Mouse (Mus musculus) heart, embryonic 12.5 days (tissue): ENCODE results near the gene Tctex1d4. TPM values are rescaled to one million over a fixed set of nuclear protein-coding genes. Genes with fewer than 3 reads are reported as not detected.
A peak's percentile ranks its signal among the peaks of the same experiment; 100 is the strongest.

Experiments used
- ATAC-seq: fragments of 200-750 bp; cut with Nextera tagmentation; 2 replicates; pipeline ENCODE4 v1.8.0; 2017; ENCODE audit warnings: moderate TSS enrichment, moderate library complexity; ENCODE audit not compliant: insufficient number of reproducible peaks, low FRiP score
- H3K27ac ChIP-seq: fragments of 300-500 bp; sonication (generic); 2 replicates; pipeline ENCODE4 v1.5.1; 2016; ENCODE audit warnings: mild to moderate bottlenecking, moderate library complexity; ENCODE audit not compliant: poor library complexity, severe bottlenecking
- H3K27me3 ChIP-seq: fragments of 300-500 bp; sonication (generic); replicated peaks from 2 replicates; pipeline ENCODE4 v1.6.1; 2016; ENCODE audit warnings: mild to moderate bottlenecking, moderate library complexity
- H3K36me3 ChIP-seq: fragments of 300-500 bp; sonication (generic); 2 replicates; pipeline ENCODE4 v1.6.1; 2016; ENCODE audit warnings: mild to moderate bottlenecking, moderate library complexity
- H3K4me1 ChIP-seq: fragments of 300-500 bp; sonication (generic); replicated peaks from 2 replicates; pipeline ENCODE4 v1.6.1; 2016; ENCODE audit warnings: mild to moderate bottlenecking
- H3K4me2 ChIP-seq: fragments of 300-500 bp; sonication (generic); 2 replicates; pipeline ENCODE4 v1.6.1; 2016; ENCODE audit warnings: mild to moderate bottlenecking, moderate library complexity
- H3K4me3 ChIP-seq: fragments of 300-500 bp; sonication (generic); 2 replicates; pipeline ENCODE4 v1.5.1; 2016; ENCODE audit warnings: mild to moderate bottlenecking
- H3K9ac ChIP-seq: fragments of 300-500 bp; sonication (generic); 2 replicates; pipeline ENCODE4 v1.6.1; 2016; ENCODE audit warnings: mild to moderate bottlenecking, moderate library complexity
- H3K9me3 ChIP-seq: fragments of 300-500 bp; sonication (generic); replicated peaks from 2 replicates; pipeline ENCODE4 v1.6.1; 2016; ENCODE audit warnings: mild to moderate bottlenecking, moderate library complexity
- WGBS: fragments of 180-500 bp; shearing (Covaris S2); methylation state at CpG from one replicate; pipeline ENCODE4 v1.1.7; 2016; 5-methylcytosine and 5-hydroxymethylcytosine counted together
- polyA plus RNA-seq: library from polyadenylated mRNA; unstranded; fragments of >200 nt; fragmentation: Nextera tagmentation; extraction: Ambion mirVana; gene quantifications from 2 replicates; pipeline ENCODE4 v1.2.1, GENCODE M21; 2016

The Tctex1d4 gene
- polyA plus RNA-seq, 1 experiment from 2014 or later: not detected

DNA sequence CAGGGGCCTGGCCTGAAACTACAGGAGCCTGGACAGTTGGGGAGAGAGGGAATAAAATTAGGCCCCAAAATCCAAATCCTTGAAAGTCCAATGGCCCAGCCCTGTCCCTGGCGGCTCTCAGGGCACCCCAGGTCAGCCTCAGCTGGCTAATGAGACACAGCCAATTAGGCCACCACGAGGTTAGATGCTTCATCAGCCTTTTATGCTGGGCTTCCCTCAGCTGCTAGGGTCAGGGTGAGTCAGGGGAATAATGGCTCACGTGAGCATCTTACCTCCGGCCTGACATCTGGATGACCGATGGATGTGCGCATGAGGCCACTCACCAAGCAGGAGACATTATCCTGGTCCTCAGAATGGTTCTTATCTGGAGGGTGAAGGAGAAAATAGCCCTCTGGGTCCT, 4.2 kb downstream of the Tctex1d4 start:
- Histone ChIP-seq H3K27ac (no peak overlapping the region), H3K4me1 (peaks cover 20% of the 10 kb centered on the region), H3K9ac (no peak overlapping the region), H3K27me3 (peaks cover 32% of the 10 kb centered on the region), H3K4me2 (no peak overlapping the region), H3K4me3 (no peak overlapping the region), H3K36me3 (peaks cover 13% of the 10 kb centered on the region), H3K9me3 (no peaks in the 10 kb centered on the region)
- ATAC-seq: no peak
- WGBS: 76% methylated on average over 6 of the region's 6 CpGs

DNA sequence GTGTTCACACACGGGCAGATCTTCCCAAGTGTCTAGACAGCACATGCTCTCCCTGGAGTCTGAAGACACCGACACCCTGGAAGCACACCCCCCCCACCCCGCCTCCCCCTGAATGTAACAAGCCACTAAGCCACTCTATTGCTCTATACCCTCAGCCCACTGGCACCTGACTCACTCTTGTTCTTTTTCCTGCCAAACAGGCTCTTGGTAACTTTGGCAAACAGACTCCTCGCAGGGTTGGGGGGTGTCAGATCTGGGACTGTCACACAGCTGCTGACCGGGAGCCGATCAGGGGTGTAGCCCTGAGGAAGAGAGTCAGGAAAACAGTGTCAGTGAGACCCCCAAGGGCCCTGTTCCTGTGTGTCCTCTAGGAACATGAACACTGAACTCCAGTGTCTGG, 4.6 kb downstream of the Tctex1d4 start:
- Histone ChIP-seq H3K9me3 (no peaks in the 10 kb centered on the region), H3K4me3 (no peak overlapping the region), H3K27me3 (peaks cover 32% of the 10 kb centered on the region), H3K4me1 (peaks cover 19% of the 10 kb centered on the region), H3K9ac (no peak overlapping the region), H3K4me2 (no peak overlapping the region), H3K27ac (no peak overlapping the region), H3K36me3 (peaks cover 13% of the 10 kb centered on the region)
- 67% methylated on average over 6 of the region's 6 CpGs for WGBS
- ATAC-seq: no peak

DNA sequence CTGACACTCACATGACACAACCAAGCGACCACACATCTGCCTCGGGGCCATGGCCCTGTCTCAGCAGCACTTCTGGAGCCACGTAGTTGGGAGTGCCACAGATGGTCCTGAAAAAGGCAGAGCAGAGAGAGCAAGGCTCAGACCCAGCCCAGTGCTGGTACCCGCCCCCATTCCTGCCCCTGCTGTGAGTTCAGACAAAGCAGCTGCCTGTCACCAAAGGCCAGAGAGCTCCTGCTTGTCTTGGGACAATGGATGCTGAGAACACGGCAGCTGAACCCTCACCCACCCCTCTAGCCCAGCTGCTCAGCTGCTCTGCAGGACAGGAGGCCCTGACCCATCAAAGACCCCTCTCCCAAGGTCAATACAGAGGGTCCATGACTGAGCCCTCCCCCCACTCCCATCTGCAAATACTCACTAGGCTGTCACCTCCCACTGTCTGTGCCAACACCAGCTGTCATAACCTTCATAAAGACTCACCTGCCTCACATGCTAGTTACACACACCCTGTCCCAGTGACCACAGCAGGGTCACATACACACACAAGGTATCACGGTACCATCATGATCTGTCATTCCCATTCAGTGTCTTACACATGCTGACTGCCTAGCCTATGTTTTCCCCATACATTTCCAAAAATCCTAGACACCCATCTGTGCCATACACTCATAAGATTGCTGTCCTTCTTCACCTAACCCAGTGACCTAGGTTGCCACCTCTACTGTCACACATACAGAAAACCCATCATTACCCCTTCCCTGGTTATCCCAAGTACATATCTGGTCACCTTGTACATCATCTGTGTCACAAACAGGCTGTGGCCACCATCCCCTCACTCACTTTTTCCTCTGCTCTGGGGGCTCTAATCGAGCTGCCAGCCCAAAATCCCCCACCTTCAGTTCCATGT, 5.5 kb downstream of the Tctex1d4 start:
- H3K36me3 ChIP-seq: peaks cover 13% of the 10 kb centered on the region
- no peaks in the 10 kb centered on the region for H3K9me3 ChIP-seq
- peaks cover 32% of the 10 kb centered on the region for H3K27me3 ChIP-seq
- peaks cover 15% of the 10 kb centered on the region for H3K4me1 ChIP-seq
- peak overlapping the region; percentile 94 for H3K4me2 ChIP-seq
- no peak overlapping the region for H3K27ac ChIP-seq
- peak overlapping the region; percentile 77 for H3K4me3 ChIP-seq
- 31% methylated on average over 7 of the region's 7 CpGs for whole genome bisulfite sequencing
- H3K9ac ChIP-seq: no peak overlapping the region
- ATAC-seq: no peak

DNA sequence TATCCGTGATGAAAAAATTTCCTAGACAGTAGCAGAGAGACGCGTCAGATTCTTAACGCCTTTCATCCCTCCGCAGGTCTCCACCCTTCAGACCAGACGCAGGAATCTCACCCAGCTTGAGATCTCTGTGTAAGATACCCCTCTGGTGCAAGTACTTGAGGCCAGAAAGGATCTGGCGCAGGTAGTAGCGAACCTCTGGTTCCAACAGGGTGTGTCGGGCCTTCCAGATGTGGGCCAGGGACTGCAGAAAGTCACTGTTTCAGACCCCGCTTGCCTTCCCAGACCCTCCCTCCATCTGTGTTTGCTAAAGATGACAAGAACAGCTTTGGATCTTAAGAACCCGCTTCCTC, 6.2 kb downstream of the Tctex1d4 start:
- H3K9ac ChIP-seq: peak overlapping the region; percentile 80
- peaks cover 32% of the 10 kb centered on the region for H3K27me3 ChIP-seq

DNA sequence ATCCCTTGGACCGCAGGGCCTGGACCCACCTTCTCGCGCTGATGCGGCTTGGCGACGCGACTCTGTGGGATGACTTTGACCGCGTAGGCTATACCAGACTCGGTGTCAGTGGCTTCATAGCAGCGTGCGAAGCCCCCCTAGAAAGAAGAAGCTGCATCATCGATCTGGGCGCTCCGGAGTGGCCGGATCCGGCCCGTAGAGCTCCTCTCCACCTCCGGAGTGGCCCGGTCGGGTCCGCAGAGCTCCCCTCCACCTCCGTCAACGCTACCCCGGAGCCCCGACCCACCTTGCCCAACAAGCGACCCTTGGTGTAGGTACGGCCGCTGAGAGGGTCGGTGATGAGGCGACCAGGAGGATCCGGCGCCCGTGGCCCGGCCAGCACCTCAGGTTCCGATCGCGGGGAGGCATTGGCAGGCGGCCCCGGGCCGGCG, 6.8 kb downstream of the Tctex1d4 start:
- Histone ChIP-seq H3K9ac (peak overlapping the region; percentile 80), H3K27ac (no peak overlapping the region), H3K4me2 (peak overlapping the region; percentile 94), H3K36me3 (peaks cover 9% of the 10 kb centered on the region), H3K9me3 (no peaks in the 10 kb centered on the region), H3K4me3 (peak overlapping the region; percentile 77), H3K27me3 (peaks cover 29% of the 10 kb centered on the region), H3K4me1 (peaks cover 15% of the 10 kb centered on the region)
- peak; percentile 36 for ATAC-seq
- under 1% methylated on average over 42 of the region's 42 CpGs for WGBS

More for the DNA sequence above, 6.2 kb downstream of the Tctex1d4 start:
- Histone ChIP-seq H3K27ac (no peak overlapping the region), H3K4me1 (peaks cover 15% of the 10 kb centered on the region), H3K4me3 (peak overlapping the region; percentile 77), H3K4me2 (peak overlapping the region; percentile 94), H3K36me3 (peaks cover 13% of the 10 kb centered on the region), H3K9me3 (no peaks in the 10 kb centered on the region)
- WGBS: 18% methylated on average over 11 of the region's 11 CpGs
- ATAC-seq: no peak

DNA sequence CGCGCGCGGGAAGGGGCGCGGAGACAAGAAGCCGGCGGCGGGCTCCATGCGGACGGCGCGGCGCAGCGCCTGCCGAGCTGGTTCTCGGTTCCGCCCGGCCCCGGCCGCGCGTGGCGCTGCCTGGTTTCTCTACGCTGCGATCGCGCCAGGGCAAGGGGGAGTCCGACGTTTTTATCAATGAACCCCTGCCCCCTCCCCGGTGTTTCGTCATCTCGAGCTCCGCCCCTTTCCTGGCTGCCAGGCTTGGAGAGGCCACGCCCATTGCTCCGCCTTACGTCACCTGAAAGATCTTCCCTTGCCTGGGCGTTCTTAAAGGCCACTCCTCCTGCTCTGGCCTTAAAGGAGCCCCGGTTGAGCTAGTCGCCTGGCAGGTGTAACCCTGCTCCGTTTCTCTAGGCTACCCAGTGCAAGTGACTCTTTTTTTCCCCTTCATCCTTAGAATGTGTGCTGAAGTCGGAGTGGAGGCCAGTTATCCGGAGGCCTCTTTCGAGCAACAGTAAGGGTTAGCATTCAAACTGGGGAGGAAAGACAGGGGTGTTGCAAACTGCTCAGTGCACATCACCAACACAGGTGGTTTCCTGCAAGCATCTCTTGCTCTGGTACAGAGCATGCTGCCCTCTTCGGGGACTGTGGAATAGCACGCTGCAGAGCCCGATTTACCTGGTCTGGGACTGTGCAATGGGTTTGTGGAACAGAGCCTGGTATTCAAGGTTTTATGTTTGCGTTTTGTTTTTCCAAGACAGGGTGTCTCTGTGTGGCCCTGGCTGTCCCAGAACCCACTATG, 7.4 kb downstream of the Tctex1d4 start, which contains the start of gene Plk3:
TSS of gene Plk3 (minus strand) at position 147 of the 784 bp plus-strand sequence.
- Histone ChIP-seq H3K9me3 (no peaks in the 10 kb centered on the region), H3K27me3 (peaks cover 29% of the 10 kb centered on the region), H3K4me3 (peak within 1 kb of the TSS; percentile 77), H3K4me2 (peak within 1 kb of the TSS; percentile 94), H3K4me1 (peaks cover 15% of the 10 kb centered on the region), H3K27ac (no peak within 1 kb of the TSS), H3K9ac (peak within 1 kb of the TSS; percentile 80), H3K36me3 (0 out of 2 replicates have a peak, but pooled peaks cover 2% of the 10 kb centered on the region)
- ATAC-seq: peak; percentile 89
- WGBS: 2% methylated on average over 44 of the region's 48 CpGs

DNA sequence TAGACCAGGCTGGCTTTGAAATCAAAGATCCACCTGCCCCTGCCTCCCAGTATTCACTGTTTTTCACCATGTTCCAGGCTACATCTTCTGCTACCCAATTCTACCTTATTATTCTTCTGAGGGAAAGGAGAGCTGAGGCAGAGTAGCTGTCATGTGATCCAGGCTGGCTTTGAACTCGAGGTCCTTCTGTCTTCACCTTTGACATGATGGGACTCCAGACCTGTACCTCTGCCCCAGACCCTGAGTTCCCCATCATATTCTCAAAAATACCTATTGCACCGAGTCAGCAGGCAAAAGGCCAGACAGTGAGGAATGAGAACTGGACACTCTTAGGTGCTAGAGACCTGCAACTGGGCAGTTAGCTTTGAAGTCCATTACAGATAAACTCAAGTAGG, 8.0 kb downstream of the Tctex1d4 start:
- Histone ChIP-seq H3K9ac (0 out of 2 replicates have a peak overlapping the region, but pooled peaks have one; percentile 80), H3K4me3 (no peak overlapping the region), H3K27ac (no peak overlapping the region), H3K9me3 (no peaks in the 10 kb centered on the region), H3K36me3 (no peaks in the 10 kb centered on the region), H3K4me1 (peaks cover 15% of the 10 kb centered on the region), H3K27me3 (peaks cover 29% of the 10 kb centered on the region), H3K4me2 (peak overlapping the region; percentile 94)
- 24% methylated on average over 2 of the region's 2 CpGs for WGBS
- no peak for ATAC-seq

DNA sequence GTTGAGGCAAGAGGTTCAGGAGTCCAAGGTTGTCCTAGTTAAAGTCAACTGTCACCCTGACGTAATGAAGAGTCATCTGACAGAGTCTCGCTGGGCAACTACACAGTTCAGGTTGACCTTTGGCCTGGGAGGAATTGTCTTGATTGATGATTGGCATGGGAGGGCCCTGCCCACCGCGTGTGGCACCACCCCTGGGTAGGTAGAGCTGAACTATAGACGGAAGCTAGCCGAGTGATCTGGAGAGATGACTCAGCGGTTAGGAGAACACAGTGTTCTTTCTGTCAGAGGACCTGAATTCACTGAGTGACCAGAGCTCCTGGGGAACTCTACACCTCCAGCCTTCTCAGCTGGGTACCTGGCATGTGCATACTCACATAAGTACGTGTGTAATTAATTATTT, 9.4 kb downstream of the Tctex1d4 start:
- H3K27me3 ChIP-seq: peaks cover 20% of the 10 kb centered on the region
- no peak overlapping the region for H3K27ac ChIP-seq
- peak; percentile 43 for ATAC-seq
- H3K4me3 ChIP-seq: no peak overlapping the region
- WGBS: 28% methylated on average over 8 of the region's 8 CpGs
- no peaks in the 10 kb centered on the region for H3K9me3 ChIP-seq
- H3K9ac ChIP-seq: no peak overlapping the region
- no peaks in the 10 kb centered on the region for H3K36me3 ChIP-seq
- H3K4me2 ChIP-seq: no peak overlapping the region
- H3K4me1 ChIP-seq: peaks cover 15% of the 10 kb centered on the region

DNA sequence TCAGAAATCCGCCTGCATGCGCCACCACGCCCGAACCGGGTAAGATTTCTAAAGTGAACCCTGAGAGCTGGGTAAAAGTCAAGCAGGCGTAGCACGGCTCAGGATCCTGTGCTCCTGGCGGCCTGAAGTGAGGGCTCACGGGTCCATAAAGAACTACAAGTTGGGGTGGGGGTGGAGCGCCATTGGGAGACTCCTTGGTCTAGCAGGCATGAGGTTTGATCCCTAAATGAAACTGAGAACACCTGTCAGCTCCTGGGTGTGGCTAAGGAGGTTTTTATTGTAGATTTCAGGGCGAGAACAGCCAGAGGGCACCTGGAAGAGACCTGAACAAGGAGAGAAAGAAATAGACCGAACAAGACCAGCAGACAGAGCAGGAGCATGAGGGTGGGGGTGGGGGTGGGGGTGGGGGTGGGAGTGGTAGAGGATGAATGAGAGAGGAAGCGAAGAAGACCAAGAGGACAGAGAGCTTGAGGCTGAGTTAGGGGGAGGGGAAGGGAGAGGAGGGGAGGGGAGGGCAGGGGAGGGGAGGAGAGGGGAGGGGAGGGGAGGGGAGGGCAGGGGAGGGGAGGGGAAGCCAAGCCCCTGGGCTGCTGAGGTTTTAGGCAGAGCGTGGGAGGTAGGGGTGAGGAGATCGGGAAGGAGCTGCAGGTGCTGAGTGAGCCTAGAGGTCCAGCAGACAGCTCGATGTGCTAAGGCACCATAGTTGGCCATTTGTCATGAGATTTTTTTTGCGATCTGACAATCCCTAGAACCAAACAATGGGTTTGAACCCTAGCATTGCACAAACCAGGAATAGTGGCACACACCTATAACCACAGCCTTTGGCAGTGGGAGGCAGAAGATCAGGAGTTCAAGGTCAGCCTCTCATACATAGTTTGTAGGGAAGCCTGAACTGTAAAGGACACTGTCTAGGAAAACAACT, 12.0 kb downstream of the Tctex1d4 start:
- 64% methylated on average over 16 of the region's 17 CpGs for WGBS
- H3K27ac ChIP-seq: no peak overlapping the region
- H3K27me3 ChIP-seq: no peaks in the 10 kb centered on the region
- peaks cover 10% of the 10 kb centered on the region for H3K4me1 ChIP-seq
- no peak for ATAC-seq
- no peak overlapping the region for H3K9ac ChIP-seq
- H3K9me3 ChIP-seq: no peaks in the 10 kb centered on the region
- H3K36me3 ChIP-seq: no peaks in the 10 kb centered on the region
- no peak overlapping the region for H3K4me2 ChIP-seq
- H3K4me3 ChIP-seq: no peak overlapping the region

DNA sequence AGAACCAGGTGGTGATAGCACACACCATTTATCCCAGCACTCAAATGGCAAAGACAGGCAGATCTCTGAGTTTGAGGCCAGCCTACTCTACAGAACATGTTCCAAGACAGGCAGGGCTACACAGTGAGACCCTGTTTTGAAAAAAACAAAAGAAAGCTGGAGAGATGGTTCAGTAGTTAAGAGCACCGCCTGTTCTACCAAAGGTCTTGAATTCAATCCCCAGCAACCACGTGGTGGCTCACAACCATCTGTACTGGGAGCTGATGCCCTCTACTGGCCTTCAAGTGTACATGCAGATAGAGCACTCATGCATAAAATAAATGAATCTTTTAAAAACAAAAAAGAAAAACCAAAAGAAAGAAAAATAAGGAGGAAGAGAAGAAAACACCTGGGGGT, 12.6 kb downstream of the Tctex1d4 start:
- 4% methylated on average over 2 of the region's 2 CpGs for WGBS
- Histone ChIP-seq H3K4me2 (no peak overlapping the region), H3K9ac (no peak overlapping the region), H3K4me3 (no peak overlapping the region), H3K9me3 (no peaks in the 10 kb centered on the region), H3K4me1 (peaks cover 8% of the 10 kb centered on the region), H3K36me3 (no peaks in the 10 kb centered on the region), H3K27ac (no peak overlapping the region), H3K27me3 (no peaks in the 10 kb centered on the region)
- ATAC-seq: no peak
